10 mouse cellular contexts compared by ENCODE assay signal in the genomic region with DNA sequence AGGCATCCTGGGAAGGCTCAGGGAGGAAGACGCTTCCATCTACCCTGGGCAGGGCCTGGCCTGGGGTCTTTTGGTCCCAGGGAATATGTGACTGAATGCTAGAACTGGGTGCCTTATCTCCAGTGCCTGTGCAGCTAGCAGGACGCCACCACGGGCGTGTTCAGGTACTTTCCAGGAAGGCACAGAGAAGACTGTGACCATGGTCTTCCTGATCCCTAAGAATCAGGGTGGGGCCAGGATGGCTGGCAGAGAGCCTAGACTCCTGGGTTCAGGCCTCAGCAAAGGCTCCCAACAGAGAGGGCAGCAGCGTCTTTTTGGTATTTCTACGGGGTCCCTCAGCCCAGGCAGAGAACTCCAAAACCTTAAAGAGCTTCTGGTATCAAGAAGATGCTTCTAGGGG.
A peak's percentile ranks its signal among the peaks of the same experiment; 100 is the strongest.
DNase-seq lines count a peak whose midpoint lies in the region; ATAC-seq lines count a peak whose summit lies in the region.
"Had no signal": no experiment of that assay in that cellular context is flagged by ENCODE, and none has a peak within 500 bp of the region (broad histone marks: within the 10 kb centered on the region; RNA-seq: fewer than 3 reads in every experiment).

No protein-coding gene starts in this region.

- no peaks in the 10 kb centered on the region for H3K36me3 ChIP-seq in forebrain, embryonic 13.5 days (ENCODE audit: poor library complexity, severe bottlenecking)
- H3K36me3 ChIP-seq in forebrain, embryonic 11.5 days (ENCODE audit: control insufficient read depth, insufficient read depth, low read length) = no peaks in the 10 kb centered on the region; the same call in 1 of the 2 replicates
- H3K36me3 ChIP-seq in midbrain, embryonic 13.5 days = no peaks in the 10 kb centered on the region
- H3K36me3 ChIP-seq in midbrain, embryonic 15.5 days (replicated peaks) = no peaks in the 10 kb centered on the region
- H3K36me3 ChIP-seq in intestine, embryonic 16.5 days (ENCODE audit: control insufficient read depth, insufficient read depth, low read length) = no peaks in the 10 kb centered on the region
- no peaks in the 10 kb centered on the region for H3K36me3 ChIP-seq in neural tube, embryonic 14.5 days (ENCODE audit: control insufficient read depth, insufficient read depth, low read length)
- H3K36me3 ChIP-seq: midbrain, embryonic 12.5 days had no signal

- intact Hi-C loops in left cerebral cortex, postnatal 4 days (cut with DNase I) = no loop called here

- H3K9me3 ChIP-seq in forebrain, embryonic 13.5 days (replicated peaks) = no peaks in the 10 kb centered on the region
- no peaks in the 10 kb centered on the region for H3K9me3 ChIP-seq in forebrain, embryonic 11.5 days (ENCODE audit: control insufficient read depth, low read length)
- no peaks in the 10 kb centered on the region for H3K9me3 ChIP-seq in midbrain, embryonic 13.5 days
- no peaks in the 10 kb centered on the region for H3K9me3 ChIP-seq in midbrain, embryonic 15.5 days
- no peaks in the 10 kb centered on the region for H3K9me3 ChIP-seq in intestine, embryonic 16.5 days (ENCODE audit: control insufficient read depth, low read length)
- H3K9me3 ChIP-seq in neural tube, embryonic 14.5 days (ENCODE audit: control insufficient read depth, low read length) = no peaks in the 10 kb centered on the region
- H3K9me3 ChIP-seq: midbrain, embryonic 12.5 days had no signal

- peak overlapping the region; percentile 85 for H3K4me2 ChIP-seq in forebrain, embryonic 13.5 days
- H3K4me2 ChIP-seq in forebrain, embryonic 11.5 days (ENCODE audit: low read depth, low read length, severe bottlenecking) = no peak overlapping the region
- no peak overlapping the region for H3K4me2 ChIP-seq in midbrain, embryonic 13.5 days (replicated peaks)
- no peak overlapping the region for H3K4me2 ChIP-seq in midbrain, embryonic 15.5 days
- no peak overlapping the region for H3K4me2 ChIP-seq in intestine, embryonic 16.5 days (ENCODE audit: low read depth, low read length)
- no peak overlapping the region for H3K4me2 ChIP-seq in neural tube, embryonic 14.5 days (ENCODE audit: low read depth, low read length)
- H3K4me2 ChIP-seq: midbrain, embryonic 12.5 days had no signal

- 40% methylated on average over 6 of the region's 6 CpGs for WGBS in forebrain, embryonic 13.5 days
- WGBS in forebrain, embryonic 11.5 days = 76% methylated on average over 6 of the region's 6 CpGs
- WGBS in midbrain, embryonic 13.5 days = 76% methylated on average over 6 of the region's 6 CpGs
- 71% methylated on average over 6 of the region's 6 CpGs for WGBS in midbrain, embryonic 15.5 days
- WGBS in intestine, embryonic 16.5 days = 71% methylated on average over 6 of the region's 6 CpGs
- WGBS in neural tube, embryonic 14.5 days = 69% methylated on average over 6 of the region's 6 CpGs

- peak overlapping the region; percentile 37 for H3K27ac ChIP-seq in forebrain, embryonic 13.5 days
- no peak overlapping the region for H3K27ac ChIP-seq in forebrain, embryonic 11.5 days (ENCODE audit: low read depth, low read length)
- H3K27ac ChIP-seq in midbrain, embryonic 13.5 days = peak overlapping the region; percentile 65
- H3K27ac ChIP-seq in midbrain, embryonic 15.5 days = no peak overlapping the region; the same call in 1 of the 2 replicates
- peak overlapping the region; percentile 48; the same call in 1 of the 2 replicates for H3K27ac ChIP-seq in intestine, embryonic 16.5 days (ENCODE audit: low read length)
- H3K27ac ChIP-seq in neural tube, embryonic 14.5 days (ENCODE audit: low read depth, low read length) = 0 out of 2 replicates have a peak overlapping the region, but pooled peaks have one; percentile 10

- no peak overlapping the region for H3K9ac ChIP-seq in forebrain, embryonic 13.5 days
- no peak overlapping the region for H3K9ac ChIP-seq in forebrain, embryonic 11.5 days (ENCODE audit: low read length)
- H3K9ac ChIP-seq in midbrain, embryonic 13.5 days (replicated peaks) = 0 out of 2 replicates have a peak overlapping the region, but pooled peaks have one; percentile 23
- no peak overlapping the region for H3K9ac ChIP-seq in midbrain, embryonic 15.5 days
- peak overlapping the region; percentile 43; the same call in 1 of the 2 replicates for H3K9ac ChIP-seq in intestine, embryonic 16.5 days (ENCODE audit: low read depth, low read length)
- H3K9ac ChIP-seq in neural tube, embryonic 14.5 days (replicated peaks; ENCODE audit: low read depth, low read length) = no peak overlapping the region
- H3K9ac ChIP-seq: midbrain, embryonic 12.5 days had no signal

- peaks cover 58% of the 10 kb centered on the region for H3K27me3 ChIP-seq in forebrain, embryonic 13.5 days
- H3K27me3 ChIP-seq in forebrain, embryonic 11.5 days (ENCODE audit: control insufficient read depth, insufficient read depth, low read length) = peaks cover 45% of the 10 kb centered on the region
- H3K27me3 ChIP-seq in midbrain, embryonic 13.5 days = peaks cover 88% of the 10 kb centered on the region
- peaks cover 42% of the 10 kb centered on the region for H3K27me3 ChIP-seq in midbrain, embryonic 15.5 days (replicated peaks)
- H3K27me3 ChIP-seq in intestine, embryonic 16.5 days (replicated peaks; ENCODE audit: control insufficient read depth, insufficient read depth, low read length) = peaks cover 26% of the 10 kb centered on the region
- H3K27me3 ChIP-seq in neural tube, embryonic 14.5 days (ENCODE audit: control insufficient read depth, insufficient read depth, low read length) = peaks cover 29% of the 10 kb centered on the region

- peaks cover 52% of the 10 kb centered on the region for H3K4me1 ChIP-seq in forebrain, embryonic 13.5 days
- peaks cover 27% of the 10 kb centered on the region for H3K4me1 ChIP-seq in forebrain, embryonic 11.5 days (replicated peaks; ENCODE audit: control insufficient read depth, insufficient read depth, low read length)
- peaks cover 43% of the 10 kb centered on the region for H3K4me1 ChIP-seq in midbrain, embryonic 13.5 days (replicated peaks)
- H3K4me1 ChIP-seq in midbrain, embryonic 15.5 days = peaks cover 36% of the 10 kb centered on the region
- peaks cover 36% of the 10 kb centered on the region for H3K4me1 ChIP-seq in intestine, embryonic 16.5 days (ENCODE audit: control insufficient read depth, insufficient read depth, low read length)
- H3K4me1 ChIP-seq in neural tube, embryonic 14.5 days (ENCODE audit: control insufficient read depth, insufficient read depth, low read length) = peaks cover 21% of the 10 kb centered on the region

- H3K4me3 ChIP-seq in forebrain, embryonic 13.5 days = no peak overlapping the region
- no peak overlapping the region for H3K4me3 ChIP-seq in forebrain, embryonic 11.5 days (ENCODE audit: low read depth, low read length)
- no peak overlapping the region for H3K4me3 ChIP-seq in midbrain, embryonic 13.5 days (replicated peaks)
- no peak overlapping the region for H3K4me3 ChIP-seq in midbrain, embryonic 15.5 days
- no peak overlapping the region for H3K4me3 ChIP-seq in intestine, embryonic 16.5 days (ENCODE audit: low read length)
- H3K4me3 ChIP-seq in neural tube, embryonic 14.5 days (ENCODE audit: low read depth, low read length) = no peak overlapping the region
- H3K4me3 ChIP-seq: midbrain, embryonic 12.5 days had no signal

- no peak for DNase-seq in forebrain, embryonic 11.5 days (ENCODE audit: low spot score)
- no peak for DNase-seq in adrenal gland, postnatal 10 days
- no peak for DNase-seq in left cerebral cortex, postnatal 4 days
- DNase-seq: liver had no signal

- ATAC-seq in forebrain, embryonic 13.5 days = peak; percentile 6; the same call in 1 of the 2 replicates
- no peak for ATAC-seq in forebrain, embryonic 11.5 days (replicated peaks; ENCODE audit: low FRiP score)
- no peak for ATAC-seq in midbrain, embryonic 13.5 days
- ATAC-seq in midbrain, embryonic 15.5 days (replicated peaks) = no peak
- 0 out of 2 replicates have a peak, but pooled peaks have one; percentile 17 for ATAC-seq in intestine, embryonic 16.5 days
- ATAC-seq in neural tube, embryonic 14.5 days (ENCODE audit: low read depth) = no peak

Comparison
In these comparisons a context has a peak if more than half of its experiments do, and no peak if none do; other contexts are left out.
1. ATAC-seq: peak in forebrain, embryonic 13.5 days (single experiment) and intestine, embryonic 16.5 days (single experiment); none in forebrain, embryonic 11.5 days (single experiment), midbrain, embryonic 13.5 days (single experiment), midbrain, embryonic 15.5 days (single experiment) and neural tube, embryonic 14.5 days (single experiment).
2. H3K27ac ChIP-seq: peak in forebrain, embryonic 13.5 days (single experiment), midbrain, embryonic 13.5 days (single experiment), intestine, embryonic 16.5 days (single experiment) and neural tube, embryonic 14.5 days (single experiment); none in forebrain, embryonic 11.5 days (single experiment) and midbrain, embryonic 15.5 days (single experiment).
3. H3K9ac ChIP-seq: peak in midbrain, embryonic 13.5 days (single experiment) and intestine, embryonic 16.5 days (single experiment); none in forebrain, embryonic 13.5 days (single experiment), forebrain, embryonic 11.5 days (single experiment), midbrain, embryonic 15.5 days (single experiment) and neural tube, embryonic 14.5 days (single experiment).